Mouse (Mus musculus) embryonic facial prominence, embryonic 13.5 days (tissue): Measurements from ENCODE around the gene Psme1. TPM values are rescaled to one million over a fixed set of nuclear protein-coding genes. Genes with fewer than 3 reads are reported as not detected.

Experiments
- ATAC-seq: fragments of 200-750 bp; cut with Nextera tagmentation; 2 replicates; pipeline ENCODE4 v1.8.0; 2017; ENCODE audit warnings: low read depth; ENCODE audit not compliant: insufficient number of reproducible peaks, insufficient read depth, low FRiP score, low TSS enrichment
- H3K27ac ChIP-seq: fragments of 300-500 bp; sonication (generic); 2 replicates; pipeline ENCODE4 v1.5.1; 2015; ENCODE audit warnings: moderate library complexity, mild to moderate bottlenecking, inconsistent platforms
- H3K27me3 ChIP-seq: fragments of 300-500 bp; sonication (generic); 2 replicates; pipeline ENCODE4 v1.6.1; 2015; ENCODE audit warnings: mild to moderate bottlenecking, inconsistent platforms
- H3K36me3 ChIP-seq: fragments of 300-500 bp; sonication (generic); 2 replicates; pipeline ENCODE4 v1.6.1; 2015; ENCODE audit warnings: mild to moderate bottlenecking, inconsistent platforms
- H3K4me1 ChIP-seq: fragments of 300-500 bp; sonication (generic); 2 replicates; pipeline ENCODE4 v1.6.1; 2015; ENCODE audit warnings: inconsistent platforms
- H3K4me2 ChIP-seq: fragments of 300-500 bp; sonication (generic); 2 replicates; pipeline ENCODE4 v1.6.1; 2015; ENCODE audit warnings: moderate library complexity, mild to moderate bottlenecking, inconsistent platforms
- H3K4me3 ChIP-seq: fragments of 300-500 bp; sonication (generic); 2 replicates; pipeline ENCODE4 v1.5.1; 2015; ENCODE audit warnings: mild to moderate bottlenecking, inconsistent platforms
- H3K9ac ChIP-seq: fragments of 300-500 bp; sonication (generic); 2 replicates; pipeline ENCODE4 v1.6.1; 2015; ENCODE audit warnings: mild to moderate bottlenecking, inconsistent platforms
- H3K9me3 ChIP-seq: fragments of 300-500 bp; sonication (generic); 2 replicates; pipeline ENCODE4 v1.6.1; 2016; ENCODE audit warnings: inconsistent platforms
- WGBS: fragments of 180-500 bp; shearing (Covaris S2); methylation state at CpG from one replicate; pipeline ENCODE4 v1.1.7; 2015; ENCODE audit warnings: mixed read lengths; 5-methylcytosine and 5-hydroxymethylcytosine counted together
- polyA plus RNA-seq: library from polyadenylated mRNA; unstranded; fragments of >200 nt; fragmentation: Nextera tagmentation; extraction: Ambion mirVana; gene quantifications from 2 replicates; pipeline ENCODE4 v1.2.1, GENCODE M21; 2015

The Psme1 gene
- polyA plus RNA-seq, 1 experiment from 2014 or later: 152 TPM

GRCm38 (mm10) chr14:55557003-55557402, 20.9 kb upstream of the Psme1 start:
- H3K4me2 ChIP-seq: no peak overlapping the region
- H3K4me1 ChIP-seq: peaks cover 15% of the 10 kb centered on the region
- no peaks in the 10 kb centered on the region for H3K9me3 ChIP-seq
- H3K9ac ChIP-seq: no peak overlapping the region
- no peaks in the 10 kb centered on the region for H3K36me3 ChIP-seq
- no peak overlapping the region for H3K27ac ChIP-seq
- 31% methylated on average over 5 of the region's 5 CpGs for WGBS
- H3K27me3 ChIP-seq: no peaks in the 10 kb centered on the region
- H3K4me3 ChIP-seq: no peak overlapping the region
- ATAC-seq: no peak

DNA sequence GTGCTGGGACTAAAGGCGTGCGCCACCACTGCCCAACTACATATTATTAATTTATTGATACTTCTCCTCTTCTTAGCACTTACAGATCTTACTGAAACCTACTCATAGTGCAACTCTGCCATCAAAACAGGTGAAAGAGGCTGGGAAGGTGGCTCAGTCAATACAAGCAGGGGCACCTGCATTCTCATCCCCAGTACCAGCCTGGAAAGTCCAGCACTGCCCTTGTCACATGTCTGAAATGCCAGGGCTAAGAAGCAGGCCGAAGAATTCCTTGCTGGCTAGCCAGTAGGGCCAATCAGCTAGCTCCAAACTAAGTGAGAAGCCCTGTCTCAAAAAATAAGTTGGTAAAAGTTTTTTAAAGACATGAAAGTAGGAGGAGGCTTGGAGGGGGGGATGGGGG, 20.3 kb upstream of the Psme1 start:
- H3K36me3 ChIP-seq: no peaks in the 10 kb centered on the region
- no peaks in the 10 kb centered on the region for H3K27me3 ChIP-seq
- H3K4me3 ChIP-seq: no peak overlapping the region
- no peaks in the 10 kb centered on the region for H3K9me3 ChIP-seq
- H3K4me1 ChIP-seq: peaks cover 18% of the 10 kb centered on the region
- H3K9ac ChIP-seq: no peak overlapping the region
- no peak overlapping the region for H3K27ac ChIP-seq
- 91% methylated on average over 3 of the region's 3 CpGs for WGBS
- ATAC-seq: no peak
- H3K4me2 ChIP-seq: no peak overlapping the region

DNA sequence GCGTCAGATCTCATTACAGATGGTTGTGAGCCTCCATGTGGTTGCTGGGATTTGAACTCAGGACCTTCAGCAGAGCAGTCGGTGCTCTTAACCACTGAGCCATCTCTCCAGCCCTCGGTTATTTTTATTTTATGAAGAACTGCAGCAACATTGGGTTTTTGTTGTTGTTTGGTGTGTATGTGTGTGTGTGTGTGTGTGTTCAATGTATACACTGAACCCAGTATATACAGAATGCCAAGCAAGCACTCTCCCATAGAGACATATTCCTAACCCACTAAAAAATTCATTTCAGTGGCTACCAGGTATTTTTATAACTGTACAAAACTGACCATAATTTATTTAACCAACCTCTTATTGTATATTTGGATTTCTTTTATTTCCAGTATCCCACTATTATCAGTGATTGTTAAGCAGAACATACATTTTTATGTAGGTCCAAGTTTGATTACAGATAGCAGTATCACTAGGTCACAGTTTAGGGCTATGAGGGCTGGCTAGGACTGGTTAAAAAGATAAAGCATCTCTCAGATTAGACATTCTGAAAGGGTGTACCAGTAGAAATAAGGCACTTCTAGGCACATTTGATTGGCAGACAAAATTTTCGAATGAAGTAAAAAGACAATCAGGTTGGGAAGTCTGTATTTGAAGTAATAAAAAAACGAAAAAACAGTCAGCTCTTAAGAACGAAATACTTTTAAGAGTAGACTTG, 19.0 kb upstream of the Psme1 start:
- no peak overlapping the region for H3K9ac ChIP-seq
- H3K4me1 ChIP-seq: peaks cover 18% of the 10 kb centered on the region
- ATAC-seq: no peak
- no peak overlapping the region for H3K27ac ChIP-seq
- WGBS: 52% methylated on average over 6 of the region's 6 CpGs
- peaks cover 7% of the 10 kb centered on the region for H3K36me3 ChIP-seq
- peak overlapping the region; percentile 80 for H3K4me2 ChIP-seq
- H3K9me3 ChIP-seq: no peaks in the 10 kb centered on the region
- H3K4me3 ChIP-seq: peak overlapping the region; percentile 70
- H3K27me3 ChIP-seq: no peaks in the 10 kb centered on the region

- peak; percentile 61 for ATAC-seq
- peak within 1 kb of the TSS; percentile 70 for H3K4me3 ChIP-seq
- peak within 1 kb of the TSS; percentile 80 for H3K4me2 ChIP-seq
- H3K36me3 ChIP-seq: peaks cover 16% of the 10 kb centered on the region
- under 1% methylated on average over 27 of the region's 27 CpGs for whole genome bisulfite sequencing
- H3K27ac ChIP-seq: peak within 1 kb of the TSS; percentile 97
- no peaks in the 10 kb centered on the region for H3K27me3 ChIP-seq
- peaks cover 18% of the 10 kb centered on the region for H3K4me1 ChIP-seq
- H3K9me3 ChIP-seq: no peaks in the 10 kb centered on the region
- peak within 1 kb of the TSS; percentile 88 for H3K9ac ChIP-seq
Observed at GRCm38 (mm10) chr14:55559799-55560201, 18.1 kb upstream of the Psme1 start, which contains the start of gene Dcaf11. TSS of gene Dcaf11 (plus strand) at chr14:55560006.

GRCm38 (mm10) chr14:55560202-55561073, 17.5 kb upstream of the Psme1 start, which contains the start of gene A730061H03Rik:
TSS of gene A730061H03Rik (minus strand) at chr14:55560406.
- Histone ChIP-seq H3K36me3 (peaks cover 22% of the 10 kb centered on the region), H3K4me3 (peak within 1 kb of the TSS; percentile 70), H3K9me3 (no peaks in the 10 kb centered on the region), H3K4me2 (peak within 1 kb of the TSS; percentile 80), H3K27ac (peak within 1 kb of the TSS; percentile 97), H3K27me3 (no peaks in the 10 kb centered on the region), H3K9ac (peak within 1 kb of the TSS; percentile 88), H3K4me1 (peaks cover 18% of the 10 kb centered on the region)
- under 1% methylated on average over 51 of the region's 51 CpGs for WGBS
- ATAC-seq: peak; percentile 95

- Histone ChIP-seq H3K27me3 (no peaks in the 10 kb centered on the region), H3K9ac (peak overlapping the region; percentile 75; the same call in 1 of the 2 replicates), H3K4me1 (peaks cover 17% of the 10 kb centered on the region), H3K4me2 (peak overlapping the region; percentile 80), H3K9me3 (no peaks in the 10 kb centered on the region), H3K27ac (no peak overlapping the region), H3K4me3 (peak overlapping the region; percentile 70; the same call in 1 of the 2 replicates), H3K36me3 (peaks cover 36% of the 10 kb centered on the region)
- ATAC-seq: no peak
- WGBS: 72% methylated on average over 10 of the region's 10 CpGs
Observed at GRCm38 (mm10) chr14:55561860-55562259, 16.1 kb upstream of the Psme1 start.

GRCm38 (mm10) chr14:55563249-55563648, 14.7 kb upstream of the Psme1 start:
- no peak overlapping the region for H3K27ac ChIP-seq
- WGBS: 89% methylated on average over 11 of the region's 11 CpGs
- peaks cover 50% of the 10 kb centered on the region for H3K36me3 ChIP-seq

DNA sequence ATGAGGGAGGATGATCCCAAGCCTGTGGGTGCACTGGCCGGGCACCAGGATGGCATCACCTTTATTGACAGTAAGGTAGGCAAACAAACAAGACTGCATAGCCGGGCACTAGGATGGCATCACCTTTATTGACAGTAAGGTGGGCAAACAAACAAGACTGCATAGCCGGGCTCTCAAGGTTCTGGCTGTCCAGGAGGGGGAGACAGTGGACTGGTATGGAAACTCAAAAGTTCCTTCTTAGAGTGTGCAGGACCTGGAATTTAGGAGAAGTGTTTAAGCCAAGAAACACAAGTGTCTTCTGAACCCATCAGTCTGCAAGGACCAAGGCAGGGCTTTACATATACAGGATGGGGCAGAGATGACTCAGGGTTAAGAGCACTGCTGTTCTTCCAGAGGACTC, 12.2 kb upstream of the Psme1 start:
- H3K4me1 ChIP-seq: peaks cover 13% of the 10 kb centered on the region
- WGBS: 88% methylated on average over 3 of the region's 3 CpGs
- peaks cover 68% of the 10 kb centered on the region for H3K36me3 ChIP-seq
- H3K27ac ChIP-seq: no peak overlapping the region
- H3K9me3 ChIP-seq: no peaks in the 10 kb centered on the region
- no peaks in the 10 kb centered on the region for H3K27me3 ChIP-seq
- H3K4me3 ChIP-seq: no peak overlapping the region
- no peak overlapping the region for H3K4me2 ChIP-seq
- no peak for ATAC-seq
- no peak overlapping the region for H3K9ac ChIP-seq

More at GRCm38 (mm10) chr14:55563249-55563648, 14.7 kb upstream of the Psme1 start:
- Histone ChIP-seq H3K9ac (0 out of 2 replicates have a peak overlapping the region, but pooled peaks have one; percentile 1), H3K27me3 (no peaks in the 10 kb centered on the region), H3K4me2 (no peak overlapping the region), H3K9me3 (no peaks in the 10 kb centered on the region), H3K4me1 (peaks cover 13% of the 10 kb centered on the region), H3K4me3 (no peak overlapping the region)
- no peak for ATAC-seq

- Histone ChIP-seq H3K4me3 (no peak overlapping the region), H3K9me3 (no peaks in the 10 kb centered on the region), H3K4me1 (no peaks in the 10 kb centered on the region), H3K4me2 (no peak overlapping the region), H3K36me3 (peaks cover 71% of the 10 kb centered on the region), H3K27me3 (no peaks in the 10 kb centered on the region), H3K27ac (no peak overlapping the region), H3K9ac (no peak overlapping the region)
- no peak for ATAC-seq
- 95% methylated on average over 3 of the region's 3 CpGs for WGBS
Observed at GRCm38 (mm10) chr14:55567496-55567895, 10.4 kb upstream of the Psme1 start.

GRCm38 (mm10) chr14:55570588-55570987, 7.3 kb upstream of the Psme1 start:
- H3K4me1 ChIP-seq: 0 out of 2 replicates have a peak, but pooled peaks cover 4% of the 10 kb centered on the region
- H3K9me3 ChIP-seq: no peaks in the 10 kb centered on the region
- no peak overlapping the region for H3K4me3 ChIP-seq
- no peak overlapping the region for H3K9ac ChIP-seq
- peaks cover 47% of the 10 kb centered on the region for H3K36me3 ChIP-seq
- no peak overlapping the region for H3K27ac ChIP-seq
- H3K4me2 ChIP-seq: no peak overlapping the region
- ATAC-seq: no peak
- H3K27me3 ChIP-seq: no peaks in the 10 kb centered on the region
- 91% methylated on average over 2 of the region's 2 CpGs for WGBS

DNA sequence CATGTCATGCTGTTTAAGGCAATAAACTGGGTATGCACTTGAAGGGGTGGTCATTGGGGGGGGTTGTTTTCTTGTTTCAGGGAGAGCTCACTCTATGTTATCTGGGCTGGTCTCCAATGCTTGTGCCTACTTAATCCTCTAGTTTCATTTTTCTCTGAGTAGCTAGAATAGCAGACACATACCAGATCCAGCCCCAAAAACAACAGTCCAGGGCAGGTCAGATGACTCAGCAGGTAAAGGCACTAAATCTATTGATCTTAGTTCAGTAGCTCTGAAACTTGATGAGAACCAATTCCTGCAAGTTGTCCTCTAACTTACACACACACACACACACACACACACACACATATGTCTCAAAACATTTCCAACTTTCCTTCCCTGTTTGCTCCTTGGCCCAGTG, 6.2 kb upstream of the Psme1 start:
- H3K36me3 ChIP-seq: peaks cover 35% of the 10 kb centered on the region
- no peak overlapping the region for H3K4me3 ChIP-seq
- H3K4me1 ChIP-seq: 0 out of 2 replicates have a peak, but pooled peaks cover 5% of the 10 kb centered on the region
- H3K4me2 ChIP-seq: no peak overlapping the region
- H3K27ac ChIP-seq: no peak overlapping the region
- no peak for ATAC-seq
- no peaks in the 10 kb centered on the region for H3K9me3 ChIP-seq
- no peak overlapping the region for H3K9ac ChIP-seq
- H3K27me3 ChIP-seq: no peaks in the 10 kb centered on the region
